Mouse (Mus musculus) heart, postnatal 0 days (tissue): ENCODE measurements around the gene Drd2. TPM values are rescaled to one million over a fixed set of nuclear protein-coding genes. Genes with fewer than 3 reads are reported as not detected.

Source experiments
- ATAC-seq: fragments of 200-750 bp; cut with Nextera tagmentation; 2 replicates; pipeline ENCODE4 v1.8.0; 2017; ENCODE audit warnings: low read depth, moderate number of reproducible peaks, moderate library complexity; ENCODE audit not compliant: insufficient read depth
- DNase-seq: peaks from one replicate; pipeline ENCODE4 v3.0.0-alpha.2; 2016; ENCODE audit warnings: low spot score
- H3K27ac ChIP-seq: fragments of 300-500 bp; sonication (generic); 2 replicates; pipeline ENCODE4 v1.5.1; 2014; ENCODE audit warnings: low read depth, mild to moderate bottlenecking
- H3K27me3 ChIP-seq: fragments of 300-500 bp; sonication (generic); 2 replicates; pipeline ENCODE4 v1.6.1; 2014; ENCODE audit warnings: low read length, mixed read lengths; ENCODE audit not compliant: control insufficient read depth, insufficient read depth
- H3K36me3 ChIP-seq: fragments of 300-500 bp; sonication (generic); replicated peaks from 2 replicates; pipeline ENCODE4 v1.6.1; 2014; ENCODE audit warnings: low read length, mixed read lengths; ENCODE audit not compliant: control insufficient read depth, insufficient read depth
- H3K4me1 ChIP-seq: fragments of 300-500 bp; sonication (generic); 2 replicates; pipeline ENCODE4 v1.6.1; 2014; ENCODE audit warnings: antibody characterized with exemption; ENCODE audit not compliant: control insufficient read depth, insufficient read depth
- H3K4me2 ChIP-seq: fragments of 300-500 bp; sonication (generic); 2 replicates; pipeline ENCODE4 v1.6.1; 2014; ENCODE audit warnings: low read depth, mild to moderate bottlenecking, low read length, moderate library complexity
- H3K4me3 ChIP-seq: fragments of 300-500 bp; sonication (generic); 2 replicates; pipeline ENCODE4 v1.5.1; 2014; ENCODE audit warnings: low read depth, low read length
- H3K9ac ChIP-seq: fragments of 300-500 bp; sonication (generic); replicated peaks from 2 replicates; pipeline ENCODE4 v1.6.1; 2014; ENCODE audit warnings: low read depth, low read length, mixed read lengths
- H3K9me3 ChIP-seq: fragments of 300-500 bp; sonication (generic); replicated peaks from 2 replicates; pipeline ENCODE4 v1.6.1; 2016; ENCODE audit warnings: low read length; ENCODE audit not compliant: control insufficient read depth
- CTCF ChIP-seq: IDR thresholded peaks from 2 replicates; pipeline ENCODE4 v1.5.1; 2016; ENCODE audit warnings: antibody characterized with exemption, control low read depth, low read depth
- EP300 ChIP-seq: IDR thresholded peaks from 2 replicates; pipeline ENCODE4 v1.6.1; 2016; ENCODE audit warnings: antibody characterized with exemption, low read depth
- WGBS: fragments of 180-500 bp; shearing (Covaris S2); extraction: QIAGEN DNeasy Blood & Tissue Kit; methylation state at CpG from one replicate; pipeline ENCODE4 v1.1.7; 2014; 5-methylcytosine and 5-hydroxymethylcytosine counted together
- polyA plus RNA-seq: library from polyadenylated mRNA; unstranded; fragments of >200 nt; fragmentation: Nextera tagmentation; extraction: Ambion mirVana; gene quantifications from 2 replicates; pipeline ENCODE4 v1.2.1, GENCODE M21; 2015
- total RNA-seq: library from RNA; depleted of rRNA; stranded (reverse); fragments of >200 nt; gene quantifications from 2 replicates; pipeline ENCODE4 v1.2.3, GENCODE M21; 2014; ENCODE audit warnings: low replicate concordance

Gene Drd2
- total and polyA plus RNA-seq, 2 experiments from 2014 or later, result 0.18 TPM; not detected in 1

DNA sequence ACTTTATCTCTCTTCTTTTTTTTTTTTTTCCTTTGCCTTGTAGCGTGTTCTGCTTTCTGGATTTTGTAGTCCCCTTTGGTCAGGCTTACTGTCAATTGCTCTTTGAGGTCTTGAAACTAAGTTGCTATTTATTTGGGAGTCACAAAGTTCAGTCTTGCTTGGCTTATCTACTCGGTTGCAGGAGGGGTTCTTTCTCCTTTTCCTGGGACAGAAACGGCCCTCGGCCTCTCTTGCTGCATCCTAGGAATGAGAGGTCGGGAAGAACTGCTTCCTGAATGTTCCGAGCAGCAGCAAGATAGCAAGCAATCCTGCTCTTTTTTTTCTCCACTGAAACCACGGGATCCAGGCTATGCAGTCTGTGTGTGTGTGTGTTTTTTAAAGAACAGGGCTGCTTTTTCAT lies 44.9 kb downstream of the Drd2 start:
- TF ChIP-seq EP300 (no peak), CTCF (no peak)
- no peaks in the 10 kb centered on the region for H3K27me3 ChIP-seq
- H3K9ac ChIP-seq, result no peak overlapping the region
- DNase-seq (peak; percentile 43), ATAC-seq (0 out of 2 replicates have a peak, but pooled peaks have one; percentile 21)
- H3K27ac ChIP-seq, result peak overlapping the region; percentile 69
- H3K4me3 ChIP-seq, result no peak overlapping the region
- 7% methylated on average over 7 of the region's 7 CpGs for WGBS
- no peaks in the 10 kb centered on the region for H3K9me3 ChIP-seq
- H3K36me3 ChIP-seq, result no peaks in the 10 kb centered on the region
- H3K4me1 ChIP-seq, result 0 out of 2 replicates have a peak, but pooled peaks cover 6% of the 10 kb centered on the region
- H3K4me2 ChIP-seq, result peak overlapping the region; percentile 32; the same call in 1 of the 2 replicates

DNA sequence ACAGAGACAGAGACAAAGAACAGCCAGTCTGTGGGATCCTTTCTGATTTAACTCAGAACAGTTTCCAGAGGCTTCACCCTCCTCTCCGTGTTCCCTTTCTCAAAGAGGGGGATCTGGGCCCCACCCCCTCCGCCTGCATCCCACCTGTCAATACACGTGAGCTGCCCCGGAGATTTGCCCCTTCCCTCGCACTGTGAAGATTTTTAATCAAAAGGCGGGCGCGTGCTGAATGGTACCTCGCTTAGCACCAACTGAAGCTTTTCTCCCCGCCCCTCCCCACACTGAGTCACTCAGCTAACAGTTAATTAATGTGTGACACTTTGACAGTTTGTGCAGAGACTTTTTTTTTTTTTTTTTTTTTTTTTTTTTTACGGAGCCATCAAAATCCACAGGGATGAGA lies 45.7 kb downstream of the Drd2 start:
- TF ChIP-seq CTCF (no peak), EP300 (no peak)
- H3K4me3 ChIP-seq, result no peak overlapping the region
- H3K4me2 ChIP-seq, result no peak overlapping the region
- H3K27ac ChIP-seq, result no peak overlapping the region
- ATAC-seq (no peak), DNase-seq (no peak)
- no peaks in the 10 kb centered on the region for H3K27me3 ChIP-seq
- H3K9ac ChIP-seq, result no peak overlapping the region
- 53% methylated on average over 11 of the region's 11 CpGs for WGBS
- H3K9me3 ChIP-seq, result no peaks in the 10 kb centered on the region
- H3K36me3 ChIP-seq, result no peaks in the 10 kb centered on the region
- H3K4me1 ChIP-seq, result 0 out of 2 replicates have a peak, but pooled peaks cover 6% of the 10 kb centered on the region

DNA sequence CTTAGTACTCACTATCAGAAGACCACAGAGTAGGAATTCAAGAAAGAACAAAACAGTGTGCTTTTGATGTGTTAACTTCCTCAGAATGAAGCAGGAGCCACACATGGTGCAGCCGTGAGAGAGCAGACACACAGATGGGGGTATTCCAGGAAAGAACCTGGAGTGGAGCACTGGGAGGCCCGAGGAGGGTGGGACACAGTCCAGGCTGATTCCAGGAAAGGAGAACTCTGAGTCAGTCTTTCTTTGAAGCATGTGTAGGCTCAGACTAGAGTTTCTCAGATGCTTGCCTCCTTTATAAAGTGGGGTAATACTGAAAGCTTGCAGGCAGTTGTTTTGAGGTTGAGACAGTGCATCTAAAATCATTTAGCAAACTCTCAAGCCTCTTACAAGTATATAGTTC lies 51.8 kb downstream of the Drd2 start:
- no peak for ATAC-seq
- TF ChIP-seq CTCF, result no peak
- no peak for TF ChIP-seq EP300
- 31% methylated on average over 2 of the region's 2 CpGs for WGBS
- Histone ChIP-seq H3K27me3 (no peaks in the 10 kb centered on the region), H3K4me2 (no peak overlapping the region), H3K9me3 (no peaks in the 10 kb centered on the region), H3K9ac (no peak overlapping the region), H3K36me3 (no peaks in the 10 kb centered on the region), H3K27ac (no peak overlapping the region), H3K4me3 (no peak overlapping the region), H3K4me1 (no peaks in the 10 kb centered on the region)
- no peak for DNase-seq

DNA sequence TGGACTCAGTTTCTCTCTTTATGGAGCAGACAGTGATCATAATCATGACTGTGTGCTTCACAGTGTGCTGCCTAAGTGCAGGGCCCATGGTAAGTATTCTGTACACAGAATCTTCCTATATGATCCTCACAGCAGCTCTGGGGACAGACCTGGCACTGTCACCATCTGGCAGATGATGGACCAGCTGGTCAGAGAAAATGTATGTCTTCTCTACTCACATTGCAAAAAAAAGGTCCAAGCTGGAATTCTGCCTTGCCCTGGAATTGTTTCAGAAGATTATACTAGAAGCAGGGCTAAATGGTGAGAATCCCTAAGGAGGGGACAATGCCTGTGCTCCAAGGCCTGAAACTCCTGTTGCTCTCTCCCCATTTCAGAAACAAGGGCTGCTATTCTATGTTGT lies 55.6 kb downstream of the Drd2 start:
- Histone ChIP-seq H3K9ac (no peak overlapping the region), H3K4me2 (no peak overlapping the region), H3K9me3 (no peaks in the 10 kb centered on the region), H3K4me3 (no peak overlapping the region), H3K27ac (no peak overlapping the region), H3K27me3 (no peaks in the 10 kb centered on the region), H3K36me3 (no peaks in the 10 kb centered on the region), H3K4me1 (no peaks in the 10 kb centered on the region)
- TF ChIP-seq CTCF (no peak), EP300 (no peak)
- ATAC-seq, result no peak
- no peak for DNase-seq

DNA sequence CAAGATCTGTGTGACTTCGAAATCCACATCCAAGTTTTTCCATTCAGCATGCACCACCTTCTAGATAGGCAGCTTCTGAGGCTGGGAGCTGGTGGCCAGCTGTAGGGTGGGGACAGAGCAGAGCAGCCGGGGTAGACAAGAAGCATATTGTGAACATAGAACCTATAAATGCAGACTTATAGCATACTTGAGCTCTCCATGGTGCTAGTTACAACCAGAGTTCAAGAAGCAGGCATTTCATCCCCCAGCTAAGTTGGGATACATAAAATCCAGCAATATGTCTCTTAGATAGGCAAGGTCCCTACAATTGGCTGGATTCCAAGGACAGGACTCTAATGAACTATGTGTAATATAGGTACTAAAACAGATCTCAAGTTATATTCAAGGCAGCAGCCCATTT lies 63.3 kb downstream of the Drd2 start:
- TF ChIP-seq CTCF (no peak), EP300 (no peak)
- no peaks in the 10 kb centered on the region for H3K9me3 ChIP-seq
- H3K27me3 ChIP-seq, result no peaks in the 10 kb centered on the region
- ATAC-seq (no peak), DNase-seq (no peak)
- H3K36me3 ChIP-seq, result no peaks in the 10 kb centered on the region
- H3K4me1 ChIP-seq, result no peaks in the 10 kb centered on the region
- H3K4me3 ChIP-seq, result no peak overlapping the region
- H3K4me2 ChIP-seq, result no peak overlapping the region
- no peak overlapping the region for H3K9ac ChIP-seq
- H3K27ac ChIP-seq, result no peak overlapping the region
- 49% methylated on average over 2 of the region's 2 CpGs for WGBS

DNA sequence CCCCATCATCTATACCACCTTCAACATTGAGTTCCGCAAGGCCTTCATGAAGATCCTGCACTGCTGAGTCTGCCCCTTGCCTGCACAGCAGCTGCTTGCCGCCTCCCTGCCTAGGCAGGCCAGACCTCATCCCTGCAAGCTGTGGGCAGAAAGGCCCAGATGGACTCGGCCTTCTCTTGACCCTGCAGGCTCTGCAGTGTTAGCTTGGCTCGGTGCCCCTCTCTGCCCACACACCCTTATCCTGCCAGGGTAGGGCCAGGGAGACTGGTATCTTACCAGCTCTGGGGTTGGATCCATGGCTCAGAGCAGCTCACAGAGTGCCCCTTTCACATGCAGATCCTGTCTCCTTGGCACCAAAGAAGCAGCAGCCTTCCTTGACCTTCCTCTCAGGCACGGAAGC lies 66.6 kb downstream of the Drd2 start:
- Histone ChIP-seq H3K4me3 (no peak overlapping the region), H3K4me1 (no peaks in the 10 kb centered on the region), H3K9me3 (no peaks in the 10 kb centered on the region), H3K4me2 (no peak overlapping the region), H3K27me3 (no peaks in the 10 kb centered on the region), H3K9ac (no peak overlapping the region), H3K27ac (no peak overlapping the region), H3K36me3 (no peaks in the 10 kb centered on the region)
- ATAC-seq, result no peak
- DNase-seq, result no peak
- TF ChIP-seq EP300 (no peak), CTCF (no peak)
- 79% methylated on average over 5 of the region's 5 CpGs for WGBS
